Mouse (Mus musculus) ovary, adult 18-20 months (tissue): ENCODE data around the gene Nfil3.

ENCODE experiments used
- DNase-seq: peaks from one replicate; pipeline ENCODE4 v3.0.0; 2022; ENCODE audit warnings: low spot score, mixed read lengths

Nfil3 gene

GRCm38 (mm10) chr13:52981441-52982281 is 788 bp upstream of the Nfil3 start:
- no peak for DNase-seq

- peak; percentile 48 for DNase-seq
Measured at GRCm38 (mm10) chr13:52980211-52980950, 492 bp downstream of the Nfil3 start.

GRCm38 (mm10) chr13:52979331-52980051 is 1.4 kb downstream of the Nfil3 start:
- peak; percentile 32 for DNase-seq

GRCm38 (mm10) chr13:52978321-52978981 is 2.4 kb downstream of the Nfil3 start:
- DNase-seq: peak; percentile 55

GRCm38 (mm10) chr13:52977757-52978156 is 3.1 kb downstream of the Nfil3 start:
- no peak for DNase-seq

GRCm38 (mm10) chr13:52977221-52977609 is 3.7 kb downstream of the Nfil3 start:
- DNase-seq: no peak

- DNase-seq: peak; percentile 48
Measured at GRCm38 (mm10) chr13:52976510-52977220, 4.2 kb downstream of the Nfil3 start.

GRCm38 (mm10) chr13:52976130-52976509 is 4.8 kb downstream of the Nfil3 start:
- no peak for DNase-seq

GRCm38 (mm10) chr13:52974676-52975075 is 6.2 kb downstream of the Nfil3 start:
- no peak for DNase-seq

- no peak for DNase-seq
Measured at GRCm38 (mm10) chr13:52973427-52973826, 7.4 kb downstream of the Nfil3 start.

- DNase-seq: no peak
Measured at GRCm38 (mm10) chr13:52972626-52973025, 8.2 kb downstream of the Nfil3 start.

- no peak for DNase-seq
Measured at GRCm38 (mm10) chr13:52970876-52971275, 10.0 kb downstream of the Nfil3 start.

GRCm38 (mm10) chr13:52962922-52963321 is 18.0 kb downstream of the Nfil3 start:
- DNase-seq: no peak

- no peak for DNase-seq
Measured at GRCm38 (mm10) chr13:52962361-52962760, 18.5 kb downstream of the Nfil3 start.

- DNase-seq: no peak
Measured at GRCm38 (mm10) chr13:52953779-52954553, 26.9 kb downstream of the Nfil3 start.

GRCm38 (mm10) chr13:52949211-52949610 is 31.7 kb downstream of the Nfil3 start:
- DNase-seq: no peak

- no peak for DNase-seq
Measured at GRCm38 (mm10) chr13:52947545-52947944, 33.3 kb downstream of the Nfil3 start.

- DNase-seq: no peak
Measured at GRCm38 (mm10) chr13:52945769-52946168, 35.1 kb downstream of the Nfil3 start.

GRCm38 (mm10) chr13:52944116-52944515 is 36.8 kb downstream of the Nfil3 start:
- DNase-seq: no peak

- DNase-seq: no peak
Measured at GRCm38 (mm10) chr13:52942876-52943388, 37.9 kb downstream of the Nfil3 start.
